Mouse (Mus musculus): ENCODE results near the gene Pum2. TPM values are rescaled to one million over a fixed set of nuclear protein-coding genes. Genes with fewer than 3 reads are reported as not detected.

The Pum2 gene
- total and polyA plus RNA-seq, 3 experiments = 62.9 to 140 (median 87.8) TPM

DNA sequence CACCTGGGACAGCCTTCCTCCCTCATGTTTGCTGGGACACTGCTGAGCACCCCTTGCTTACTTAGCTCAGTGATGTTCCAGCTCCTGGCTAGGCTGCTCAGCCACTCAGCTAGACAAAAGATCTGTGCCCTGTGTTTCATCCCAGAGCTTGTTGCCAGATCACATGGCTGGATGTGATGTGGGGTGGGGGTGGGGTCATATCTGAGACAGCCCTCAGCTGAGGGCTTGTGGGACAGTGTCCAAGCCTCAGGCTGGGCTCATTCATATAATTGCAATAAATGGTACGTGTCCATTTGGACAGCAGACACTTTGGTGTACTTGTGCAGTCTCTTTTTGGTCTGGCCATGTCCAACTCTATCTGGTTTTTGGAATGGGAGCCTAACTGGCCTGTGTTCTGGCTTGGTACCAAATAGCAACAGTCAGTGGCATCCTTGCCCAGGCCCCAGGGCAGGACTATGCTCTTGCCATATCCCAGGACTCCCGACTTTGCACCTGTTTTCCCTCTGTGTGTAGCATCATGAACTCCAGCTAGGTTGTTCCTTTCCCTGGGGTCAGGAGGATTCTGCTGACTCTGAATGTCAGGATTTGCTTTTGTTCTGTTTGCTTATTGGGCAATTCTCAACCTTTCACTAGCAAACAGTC, 119.6 kb downstream of the Pum2 start:
- Histone ChIP-seq H3K79me2 (ENCODE audit: control insufficient read depth, insufficient read depth, low read length, poor library complexity) (no peaks in the 10 kb centered on the region), H3K27ac (ENCODE audit: control insufficient read depth, low read depth, low read length) (no peak overlapping the region), H3K9me3 (replicated peaks; ENCODE audit: insufficient read depth, low read length) (no peaks in the 10 kb centered on the region), H3K4me3 (ENCODE audit: control insufficient read depth in 1 of 2, insufficient read depth in 1 of 2, low read depth in 2 of 2, low read length in 2 of 2) (no peak overlapping the region), H3K9ac (ENCODE audit: control insufficient read depth, low read depth, low read length, poor library complexity, severe bottlenecking) (no peak overlapping the region), H3K4me1 (ENCODE audit: control insufficient read depth in 1 of 2, insufficient read depth in 2 of 2, low read length in 2 of 2) (no peaks in the 10 kb centered on the region), H3K27me3 (ENCODE audit: control insufficient read depth in 1 of 2, insufficient read depth in 2 of 2, low read length in 2 of 2) (no peaks in the 10 kb centered on the region), H3K36me3 (ENCODE audit: control insufficient read depth in 1 of 2, insufficient read depth in 2 of 2, low read length in 2 of 2) (no peaks in the 10 kb centered on the region)
- TF ChIP-seq NELFE (IDR thresholded peaks at IDR 0.05; ENCODE audit: low read depth, low read length) (no peak), MAZ (IDR thresholded peaks at IDR 0.05; ENCODE audit: low read depth, low read length) (no peak)
- DNase-seq (ENCODE audit: low read depth, low spot score) = no peak

DNA sequence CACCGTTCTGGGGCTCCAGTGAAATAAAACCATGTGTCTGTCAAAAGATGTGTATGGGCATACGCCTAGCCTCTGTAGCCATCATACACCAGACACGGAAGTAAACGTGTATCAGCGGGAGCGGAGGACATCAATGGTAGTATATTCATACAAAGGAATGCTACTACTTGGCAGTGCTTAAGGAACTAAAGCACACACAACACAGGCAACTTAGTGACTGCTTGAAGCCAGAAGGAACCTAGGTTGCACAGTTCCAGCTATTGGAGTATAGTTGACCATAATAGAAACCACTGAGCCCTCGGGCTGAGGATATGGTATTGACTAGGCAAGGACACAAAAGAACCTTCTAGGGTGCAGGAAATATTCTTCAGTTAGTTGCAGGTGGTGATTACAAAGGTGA, 124.0 kb downstream of the Pum2 start:
- Histone ChIP-seq H3K27me3 (ENCODE audit: control insufficient read depth in 1 of 2, insufficient read depth in 2 of 2, low read length in 2 of 2) (no peaks in the 10 kb centered on the region), H3K9ac (ENCODE audit: control insufficient read depth, low read depth, low read length, poor library complexity, severe bottlenecking) (no peak overlapping the region)
- TF ChIP-seq ETS1 (IDR thresholded peaks at IDR 0.05; ENCODE audit: low read depth, low read length) (no peak), BHLHE40 (IDR thresholded peaks at IDR 0.05; ENCODE audit: borderline replicate concordance, low read depth, low read length) (no peak), HCFC1 (IDR thresholded peaks at IDR 0.05; ENCODE audit: low read depth, low read length) (no peak), SMC3 (IDR thresholded peaks at IDR 0.05; ENCODE audit: low read depth, low read length) (no peak), POLR2AphosphoS2 (IDR thresholded peaks at IDR 0.05; ENCODE audit: low read length) (no peak)

DNA sequence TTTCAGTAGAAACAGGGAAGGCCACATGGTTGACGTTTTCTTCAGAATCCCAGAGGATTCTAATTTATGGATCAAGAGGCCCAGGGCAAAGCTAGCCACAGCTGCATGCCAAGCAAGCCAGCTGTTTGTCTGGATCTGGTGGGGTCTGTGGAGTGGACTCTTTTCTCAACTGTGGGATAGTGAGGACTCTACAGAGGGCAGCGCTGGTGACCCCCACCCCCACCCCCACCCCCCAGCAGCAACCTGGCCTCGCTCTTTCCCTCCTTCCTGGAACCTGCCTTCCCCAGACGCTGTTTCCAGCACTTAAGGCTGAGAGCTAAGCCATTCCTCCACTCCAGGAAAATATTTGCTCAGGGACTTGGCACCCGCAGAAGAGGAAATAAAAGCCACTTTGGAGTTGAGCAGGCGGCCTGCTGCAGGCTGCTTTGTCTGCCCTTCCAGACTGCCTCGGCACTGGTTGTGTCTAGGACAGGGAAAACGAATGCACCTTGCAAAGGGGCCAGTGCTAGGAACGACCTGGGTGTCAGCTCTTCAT, 124.6 kb downstream of the Pum2 start:
- no peak for TF ChIP-seq SIN3A (IDR thresholded peaks at IDR 0.05; ENCODE audit: low read length)
- TF ChIP-seq POLR2AphosphoS2 (IDR thresholded peaks at IDR 0.05; ENCODE audit: low read length) = no peak
- DNase-seq (ENCODE audit: low read depth, low spot score) = no peak
- H3K36me3 ChIP-seq (ENCODE audit: control insufficient read depth in 1 of 2, insufficient read depth in 2 of 2, low read length in 2 of 2) = no peaks in the 10 kb centered on the region
- H3K4me3 ChIP-seq (ENCODE audit: control insufficient read depth in 1 of 2, insufficient read depth in 1 of 2, low read depth in 2 of 2, low read length in 2 of 2) = no peak overlapping the region
- H3K27ac ChIP-seq (ENCODE audit: control insufficient read depth, low read depth, low read length) = no peak overlapping the region
- no peaks in the 10 kb centered on the region for H3K4me1 ChIP-seq (ENCODE audit: control insufficient read depth in 1 of 2, insufficient read depth in 2 of 2, low read length in 2 of 2)
- no peaks in the 10 kb centered on the region for H3K9me3 ChIP-seq (replicated peaks; ENCODE audit: insufficient read depth, low read length)
- no peaks in the 10 kb centered on the region for H3K79me2 ChIP-seq (ENCODE audit: control insufficient read depth, insufficient read depth, low read length, poor library complexity)
- H3K27me3 ChIP-seq (ENCODE audit: control insufficient read depth in 1 of 2, insufficient read depth in 2 of 2, low read length in 2 of 2) = no peaks in the 10 kb centered on the region
- no peak overlapping the region for H3K9ac ChIP-seq (ENCODE audit: control insufficient read depth, low read depth, low read length, poor library complexity, severe bottlenecking)

More for the DNA sequence above, 124.0 kb downstream of the Pum2 start:
- DNase-seq (ENCODE audit: low read depth, low spot score) = no peak
- no peaks in the 10 kb centered on the region for H3K79me2 ChIP-seq (ENCODE audit: control insufficient read depth, insufficient read depth, low read length, poor library complexity)
- no peak overlapping the region for H3K4me3 ChIP-seq (ENCODE audit: control insufficient read depth in 1 of 2, insufficient read depth in 1 of 2, low read depth in 2 of 2, low read length in 2 of 2)
- no peak overlapping the region for H3K27ac ChIP-seq (ENCODE audit: control insufficient read depth, low read depth, low read length)
- no peaks in the 10 kb centered on the region for H3K36me3 ChIP-seq (ENCODE audit: control insufficient read depth in 1 of 2, insufficient read depth in 2 of 2, low read length in 2 of 2)
- H3K4me1 ChIP-seq (ENCODE audit: control insufficient read depth in 1 of 2, insufficient read depth in 2 of 2, low read length in 2 of 2) = no peaks in the 10 kb centered on the region
- no peaks in the 10 kb centered on the region for H3K9me3 ChIP-seq (replicated peaks; ENCODE audit: insufficient read depth, low read length)

Other genes with a start within 250 kb of the Pum2 start
- gene Rhob, start 174.1 kb upstream of the Pum2 start, total RNA-seq (2012; rRNA removed) = 1.4 and 1.8 TPM in 2 replicates
- gene Rhob, start 174.1 kb upstream of the Pum2 start, polyA plus RNA-seq (2012; ENCODE audit: insufficient read depth in 1 of 2, insufficient read length in 2 of 2, low read depth in 1 of 2, low replicate concordance in 2 of 2, missing spikeins in 1 of 2) = 1 to 10 TPM in 1 of 2 experiments, not detected in 1; 6.0 TPM
- gene Slc7a15, start 75.1 kb upstream of the Pum2 start, total RNA-seq (2012; rRNA removed) = not detected in 2 replicates
- gene Slc7a15, start 75.1 kb upstream of the Pum2 start, polyA plus RNA-seq (2012; ENCODE audit: insufficient read depth in 1 of 2, insufficient read length in 2 of 2, low read depth in 1 of 2, low replicate concordance in 2 of 2, missing spikeins in 1 of 2) = not detected
- gene Sdc1, start 97.2 kb downstream of the Pum2 start, total RNA-seq (2012; rRNA removed) = 25.3 and 32.3 TPM in 2 replicates
- gene Sdc1, start 97.2 kb downstream of the Pum2 start, polyA plus RNA-seq (2012; ENCODE audit: insufficient read depth in 1 of 2, insufficient read length in 2 of 2, low read depth in 1 of 2, low replicate concordance in 2 of 2, missing spikeins in 1 of 2) = 10 to 100 TPM in 1 of 2 experiments, not detected in 1; 33.6 TPM
- 43.8 and 49.0 TPM in 2 replicates for gene Laptm4a, start 247.5 kb downstream of the Pum2 start, total RNA-seq (2012; rRNA removed)
- 10 to 100 TPM in 1 of 2 experiments, not detected in 1; 49.7 TPM for gene Laptm4a, start 247.5 kb downstream of the Pum2 start, polyA plus RNA-seq (2012; ENCODE audit: insufficient read depth in 1 of 2, insufficient read length in 2 of 2, low read depth in 1 of 2, low replicate concordance in 2 of 2, missing spikeins in 1 of 2)

Measured in MEL (cell line).